Mouse (Mus musculus): ENCODE data around the gene Olfr961. TPM values are rescaled to one million over a fixed set of nuclear protein-coding genes. Genes with fewer than 3 reads are reported as not detected.

The Olfr961 gene
- total RNA-seq, 2 experiments from 2014 or later: not detected

Other genes with a start within 250 kb of the Olfr961 start
- gene Olfr952, start 217.9 kb upstream of the Olfr961 start, total RNA-seq (2021): not detected
- gene Olfr954, start 188.4 kb upstream of the Olfr961 start, total RNA-seq (2021): not detected
- not detected for gene Olfr955, start 173.1 kb upstream of the Olfr961 start, total RNA-seq (2021)
- gene Olfr44, start 151.1 kb upstream of the Olfr961 start, total RNA-seq (2021): not detected
- not detected for gene Olfr957, start 129.3 kb upstream of the Olfr961 start, total RNA-seq (2021)
- not detected for gene Olfr958, start 91.0 kb upstream of the Olfr961 start, total RNA-seq (2021)
- not detected for gene Olfr959, start 69.5 kb upstream of the Olfr961 start, total RNA-seq (2021)
- gene AW551984, start 40.7 kb upstream of the Olfr961 start, total RNA-seq (2021): 10 to 100 TPM; 38.8 to 48.6 TPM
- gene Olfr148, start 34.4 kb upstream of the Olfr961 start, total RNA-seq (2021): not detected
- gene Olfr960, start 23.7 kb upstream of the Olfr961 start, total RNA-seq (2021): not detected
- gene Olfr963, start 22.1 kb downstream of the Olfr961 start, total RNA-seq (2021): not detected
- not detected for gene Olfr149, start 62.0 kb downstream of the Olfr961 start, total RNA-seq (2021)
- not detected for gene Olfr965, start 66.3 kb downstream of the Olfr961 start, total RNA-seq (2021)
- gene Olfr150, start 85.9 kb downstream of the Olfr961 start, total RNA-seq (2021): not detected
- not detected for gene Olfr967, start 101.2 kb downstream of the Olfr961 start, total RNA-seq (2021)
- gene Olfr968, start 138.2 kb downstream of the Olfr961 start, total RNA-seq (2021): not detected
- not detected for gene Olfr969, start 145.9 kb downstream of the Olfr961 start, total RNA-seq (2021)
- not detected for gene Olfr970, start 163.8 kb downstream of the Olfr961 start, total RNA-seq (2021)
- not detected for gene Olfr971, start 191.8 kb downstream of the Olfr961 start, total RNA-seq (2021)
- gene Olfr972, start 221.3 kb downstream of the Olfr961 start, total RNA-seq (2021): not detected

All from adrenal gland, postnatal 4 days (tissue).